Mouse (Mus musculus): ENCODE results near the gene Lefty1. TPM values are rescaled to one million over a fixed set of nuclear protein-coding genes. Genes with fewer than 3 reads are reported as not detected.

The Lefty1 gene
- polyA plus RNA-seq, 1 experiment from 2014 or later: 6.1 TPM

DNA sequence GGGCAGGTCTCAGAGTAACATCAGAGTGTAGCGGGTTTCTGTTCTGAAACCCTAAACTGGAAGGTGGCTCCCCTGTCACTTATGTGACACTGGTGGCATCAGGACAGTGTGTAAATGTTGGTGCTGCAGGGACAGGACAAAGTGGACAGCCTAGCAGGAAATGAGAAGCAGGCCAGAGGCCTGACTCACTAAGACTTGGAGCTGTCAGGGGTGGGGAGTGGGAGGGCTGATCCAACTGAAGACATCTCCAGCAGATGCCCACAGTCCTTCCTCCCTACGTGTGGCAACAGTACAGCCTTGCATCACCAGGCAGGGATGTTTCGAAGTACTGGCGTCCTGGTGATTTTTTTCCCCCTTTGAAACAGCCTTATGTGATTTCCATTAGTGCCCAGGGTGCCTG lies 9.7 kb downstream of the Lefty1 start:
- TF ChIP-seq CTCF (IDR thresholded peaks at IDR 0.05; ENCODE audit: low read depth) (no peak), EP300 (optimal IDR thresholded peaks at IDR 0.05) (no peak)
- Histone ChIP-seq H3K9ac (ENCODE audit: low read length) (0 out of 2 replicates have a peak overlapping the region, but pooled peaks have one; percentile 3), H3K4me3 (ENCODE audit: low read depth, low read length) (no peak overlapping the region)

DNA sequence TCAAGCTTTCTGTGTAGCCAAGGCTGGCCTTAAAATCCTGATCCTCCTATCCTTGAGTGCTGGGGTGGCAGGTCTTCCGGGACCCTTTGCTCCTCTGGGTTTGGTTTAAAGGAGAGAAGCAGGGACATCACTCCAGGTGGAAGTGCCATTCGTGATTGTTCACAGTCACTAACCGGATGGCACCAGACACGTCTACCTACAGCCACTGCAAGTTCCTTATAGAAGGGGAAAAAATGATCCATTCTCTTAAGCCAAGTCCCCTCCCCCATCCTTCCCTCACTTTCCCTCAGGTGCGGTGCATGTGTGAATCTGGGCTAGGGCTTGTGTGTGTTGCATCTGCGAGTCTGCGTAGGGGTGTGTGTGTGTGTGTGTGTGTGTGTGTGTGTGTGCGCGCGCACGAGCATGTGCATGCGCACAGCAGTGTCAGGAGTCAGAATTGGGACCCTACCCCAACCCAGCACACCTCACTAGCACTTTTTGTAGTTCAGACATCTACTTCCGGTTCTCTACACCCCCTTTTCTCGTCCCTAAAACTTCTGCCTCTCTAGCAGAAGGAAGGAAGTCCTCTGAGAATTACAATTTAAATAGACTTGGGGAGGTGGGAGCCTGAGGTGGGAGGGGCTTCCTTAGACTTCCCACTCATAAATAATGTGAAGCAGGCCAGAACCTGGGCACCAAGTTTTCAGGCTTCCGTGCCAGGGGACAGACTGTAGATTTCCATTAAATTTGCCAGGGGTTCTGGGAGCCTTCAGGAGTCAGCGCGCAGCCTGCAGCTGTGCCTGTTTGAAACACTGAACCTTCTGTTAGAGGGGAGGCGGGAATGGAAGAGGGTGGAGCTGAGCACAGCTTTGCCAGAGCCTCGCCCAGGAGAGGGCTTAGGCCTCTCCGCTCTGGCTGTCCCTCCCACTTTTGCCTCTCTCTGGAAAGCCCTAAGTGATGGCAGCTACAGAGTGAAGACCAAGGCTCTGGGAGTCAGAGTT lies 10.5 kb downstream of the Lefty1 start:
- Histone ChIP-seq H3K27ac (replicated peaks) (peak overlapping the region; percentile 99), H3K27me3 (ENCODE audit: control insufficient read depth, insufficient read depth, low read length) (no peaks in the 10 kb centered on the region), H3K4me1 (replicated peaks; ENCODE audit: control insufficient read depth, insufficient read depth) (peaks cover 31% of the 10 kb centered on the region), H3K36me3 (ENCODE audit: control insufficient read depth, insufficient read depth, low read length) (0 out of 2 replicates have a peak, but pooled peaks cover 13% of the 10 kb centered on the region), H3K4me3 (ENCODE audit: low read depth, low read length) (peak overlapping the region; percentile 8; the same call in 1 of the 2 replicates), H3K9ac (ENCODE audit: low read length) (peak overlapping the region; percentile 35), H3K4me2 (replicated peaks; ENCODE audit: low read depth) (peak overlapping the region; percentile 45), H3K9me3 (ENCODE audit: control insufficient read depth, low read length) (no peaks in the 10 kb centered on the region)
- TF ChIP-seq EP300 (optimal IDR thresholded peaks at IDR 0.05) (no peak), CTCF (IDR thresholded peaks at IDR 0.05; ENCODE audit: low read depth) (peak; percentile 20; the same call in 1 of the 2 replicates)
- WGBS: 15% methylated on average over 20 of the region's 20 CpGs
- ATAC-seq (ENCODE audit: low FRiP score, low TSS enrichment) (peak; percentile 82), DNase-seq (ENCODE audit: low spot score) (peak; percentile 85)

More for the DNA sequence above, 9.7 kb downstream of the Lefty1 start:
- Histone ChIP-seq H3K27me3 (ENCODE audit: control insufficient read depth, insufficient read depth, low read length) (no peaks in the 10 kb centered on the region), H3K4me1 (replicated peaks; ENCODE audit: control insufficient read depth, insufficient read depth) (peaks cover 31% of the 10 kb centered on the region), H3K9me3 (ENCODE audit: control insufficient read depth, low read length) (no peaks in the 10 kb centered on the region), H3K4me2 (replicated peaks; ENCODE audit: low read depth) (peak overlapping the region; percentile 45), H3K36me3 (ENCODE audit: control insufficient read depth, insufficient read depth, low read length) (0 out of 2 replicates have a peak, but pooled peaks cover 7% of the 10 kb centered on the region), H3K27ac (replicated peaks) (peak overlapping the region; percentile 99)
- ATAC-seq (ENCODE audit: low FRiP score, low TSS enrichment): no peak; the same call in 1 of the 2 replicates
- whole genome bisulfite sequencing: 72% methylated on average over 4 of the region's 4 CpGs
- DNase-seq (ENCODE audit: low spot score): no peak

DNA sequence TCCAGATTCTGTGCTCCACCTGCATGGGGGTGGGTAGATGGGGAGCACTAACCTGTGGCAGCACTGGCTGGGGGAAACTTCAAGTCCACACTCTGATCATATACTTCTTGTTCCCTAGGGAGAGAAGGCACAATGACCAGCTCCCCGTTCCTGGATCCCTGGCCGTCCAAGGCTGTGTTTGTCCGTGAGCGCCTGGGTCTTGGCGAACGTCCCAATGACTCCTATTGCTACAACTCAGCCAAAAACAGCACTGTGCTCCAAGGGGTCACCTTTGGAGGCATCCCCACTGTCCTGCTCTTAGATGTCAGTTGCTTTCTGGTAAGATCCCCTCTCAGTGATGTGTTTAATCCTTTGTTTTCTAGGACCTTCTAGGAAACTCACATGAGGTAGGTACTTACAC lies 11.6 kb downstream of the Lefty1 start:
- Histone ChIP-seq H3K4me2 (replicated peaks; ENCODE audit: low read depth) (peak overlapping the region; percentile 45), H3K27ac (replicated peaks) (peak overlapping the region; percentile 99)

GRCm38 (mm10) chr1:180952085-180952746 lies 17.4 kb downstream of the Lefty1 start:
- no peak overlapping the region for H3K4me3 ChIP-seq (ENCODE audit: low read depth, low read length)
- no peaks in the 10 kb centered on the region for H3K9me3 ChIP-seq (ENCODE audit: control insufficient read depth, low read length)
- peaks cover 43% of the 10 kb centered on the region for H3K36me3 ChIP-seq (ENCODE audit: control insufficient read depth, insufficient read depth, low read length)
- 39% methylated on average over 6 of the region's 6 CpGs for WGBS
- peak; percentile 66 for DNase-seq (ENCODE audit: low spot score)
- H3K4me2 ChIP-seq (replicated peaks; ENCODE audit: low read depth): no peak overlapping the region
- no peaks in the 10 kb centered on the region for H3K4me1 ChIP-seq (replicated peaks; ENCODE audit: control insufficient read depth, insufficient read depth)
- TF ChIP-seq EP300 (optimal IDR thresholded peaks at IDR 0.05): no peak
- no peak for TF ChIP-seq CTCF (IDR thresholded peaks at IDR 0.05; ENCODE audit: low read depth)
- ATAC-seq (ENCODE audit: low FRiP score, low TSS enrichment): peak; percentile 93
- H3K27ac ChIP-seq (replicated peaks): peak overlapping the region; percentile 76; the same call in 1 of the 2 replicates
- H3K9ac ChIP-seq (ENCODE audit: low read length): no peak overlapping the region
- H3K27me3 ChIP-seq (ENCODE audit: control insufficient read depth, insufficient read depth, low read length): no peaks in the 10 kb centered on the region

More for the DNA sequence above, 11.6 kb downstream of the Lefty1 start:
- Histone ChIP-seq H3K9me3 (ENCODE audit: control insufficient read depth, low read length) (no peaks in the 10 kb centered on the region), H3K9ac (ENCODE audit: low read length) (no peak overlapping the region), H3K4me3 (ENCODE audit: low read depth, low read length) (no peak overlapping the region), H3K36me3 (ENCODE audit: control insufficient read depth, insufficient read depth, low read length) (peaks cover 16% of the 10 kb centered on the region; the same call in 1 of the 2 replicates), H3K27me3 (ENCODE audit: control insufficient read depth, insufficient read depth, low read length) (no peaks in the 10 kb centered on the region), H3K4me1 (replicated peaks; ENCODE audit: control insufficient read depth, insufficient read depth) (peaks cover 25% of the 10 kb centered on the region)
- 48% methylated on average over 6 of the region's 6 CpGs for WGBS
- DNase-seq (ENCODE audit: low spot score): no peak
- TF ChIP-seq EP300 (optimal IDR thresholded peaks at IDR 0.05) (no peak), CTCF (IDR thresholded peaks at IDR 0.05; ENCODE audit: low read depth) (no peak)
- no peak for ATAC-seq (ENCODE audit: low FRiP score, low TSS enrichment)

GRCm38 (mm10) chr1:180952808-180953207 lies 18.0 kb downstream of the Lefty1 start:
- Histone ChIP-seq H3K4me2 (replicated peaks; ENCODE audit: low read depth) (no peak overlapping the region), H3K27ac (replicated peaks) (peak overlapping the region; percentile 76), H3K9me3 (ENCODE audit: control insufficient read depth, low read length) (no peaks in the 10 kb centered on the region), H3K9ac (ENCODE audit: low read length) (no peak overlapping the region), H3K27me3 (ENCODE audit: control insufficient read depth, insufficient read depth, low read length) (no peaks in the 10 kb centered on the region), H3K36me3 (ENCODE audit: control insufficient read depth, insufficient read depth, low read length) (peaks cover 44% of the 10 kb centered on the region), H3K4me3 (ENCODE audit: low read depth, low read length) (no peak overlapping the region), H3K4me1 (replicated peaks; ENCODE audit: control insufficient read depth, insufficient read depth) (no peaks in the 10 kb centered on the region)
- DNase-seq (ENCODE audit: low spot score): no peak
- 0 out of 2 replicates have a peak, but pooled peaks have one; percentile 13 for ATAC-seq (ENCODE audit: low FRiP score, low TSS enrichment)
- WGBS: 50% methylated on average over 5 of the region's 5 CpGs
- TF ChIP-seq EP300 (optimal IDR thresholded peaks at IDR 0.05) (no peak), CTCF (IDR thresholded peaks at IDR 0.05; ENCODE audit: low read depth) (no peak)
